Mouse (Mus musculus) hindbrain, embryonic 16.5 days (tissue): ENCODE data around the gene Vwf. TPM values are rescaled to one million over a fixed set of nuclear protein-coding genes. Genes with fewer than 3 reads are reported as not detected.

Experiments
- ATAC-seq: fragments of 200-750 bp; cut with Nextera tagmentation; 2 replicates; pipeline ENCODE4 v1.8.0; 2017; ENCODE audit warnings: moderate TSS enrichment, moderate library complexity
- H3K27ac ChIP-seq: fragments of 300-500 bp; sonication (generic); 2 replicates; pipeline ENCODE4 v1.5.1; 2014; ENCODE audit warnings: low read depth, mild to moderate bottlenecking, control low read depth, low read length, moderate library complexity
- H3K27me3 ChIP-seq: fragments of 300-500 bp; sonication (generic); replicated peaks from 2 replicates; pipeline ENCODE4 v1.6.1; 2014; ENCODE audit warnings: low read length; ENCODE audit not compliant: control insufficient read depth, insufficient read depth
- H3K36me3 ChIP-seq: fragments of 300-500 bp; sonication (generic); 2 replicates; pipeline ENCODE4 v1.6.1; 2014; ENCODE audit warnings: mild to moderate bottlenecking, low read length, moderate library complexity, mixed read lengths; ENCODE audit not compliant: control insufficient read depth, insufficient read depth
- H3K4me1 ChIP-seq: fragments of 300-500 bp; sonication (generic); 2 replicates; pipeline ENCODE4 v1.6.1; 2014; ENCODE audit warnings: low read depth, low read length; ENCODE audit not compliant: control insufficient read depth, insufficient read depth
- H3K4me2 ChIP-seq: fragments of 300-500 bp; sonication (generic); 2 replicates; pipeline ENCODE4 v1.6.1; 2014; ENCODE audit warnings: mild to moderate bottlenecking, low read length, control low read depth, moderate library complexity
- H3K4me3 ChIP-seq: fragments of 300-500 bp; sonication (generic); 2 replicates; pipeline ENCODE4 v1.5.1; 2014; ENCODE audit warnings: mild to moderate bottlenecking, low read length, control low read depth, moderate library complexity
- H3K9ac ChIP-seq: fragments of 300-500 bp; sonication (generic); 2 replicates; pipeline ENCODE4 v1.6.1; 2014; ENCODE audit warnings: low read depth, mild to moderate bottlenecking, control low read depth, low read length, moderate library complexity
- H3K9me3 ChIP-seq: fragments of 300-500 bp; sonication (generic); 2 replicates; pipeline ENCODE4 v1.6.1; 2014; ENCODE audit warnings: mild to moderate bottlenecking, low read length, moderate library complexity; ENCODE audit not compliant: control insufficient read depth
- whole genome bisulfite sequencing: fragments of 180-500 bp; shearing (Covaris S2); extraction: QIAGEN DNeasy Blood & Tissue Kit; methylation state at CpG from one replicate; pipeline ENCODE4 v1.1.7; 2014; 5-methylcytosine and 5-hydroxymethylcytosine counted together
- polyA plus RNA-seq: library from polyadenylated mRNA; unstranded; fragments of >200 nt; fragmentation: Nextera tagmentation; extraction: Ambion mirVana; gene quantifications from 2 replicates; pipeline ENCODE4 v1.2.1, GENCODE M21; 2015

Gene Vwf
- polyA plus RNA-seq, 1 experiment from 2014 or later, result 12.9 TPM

DNA sequence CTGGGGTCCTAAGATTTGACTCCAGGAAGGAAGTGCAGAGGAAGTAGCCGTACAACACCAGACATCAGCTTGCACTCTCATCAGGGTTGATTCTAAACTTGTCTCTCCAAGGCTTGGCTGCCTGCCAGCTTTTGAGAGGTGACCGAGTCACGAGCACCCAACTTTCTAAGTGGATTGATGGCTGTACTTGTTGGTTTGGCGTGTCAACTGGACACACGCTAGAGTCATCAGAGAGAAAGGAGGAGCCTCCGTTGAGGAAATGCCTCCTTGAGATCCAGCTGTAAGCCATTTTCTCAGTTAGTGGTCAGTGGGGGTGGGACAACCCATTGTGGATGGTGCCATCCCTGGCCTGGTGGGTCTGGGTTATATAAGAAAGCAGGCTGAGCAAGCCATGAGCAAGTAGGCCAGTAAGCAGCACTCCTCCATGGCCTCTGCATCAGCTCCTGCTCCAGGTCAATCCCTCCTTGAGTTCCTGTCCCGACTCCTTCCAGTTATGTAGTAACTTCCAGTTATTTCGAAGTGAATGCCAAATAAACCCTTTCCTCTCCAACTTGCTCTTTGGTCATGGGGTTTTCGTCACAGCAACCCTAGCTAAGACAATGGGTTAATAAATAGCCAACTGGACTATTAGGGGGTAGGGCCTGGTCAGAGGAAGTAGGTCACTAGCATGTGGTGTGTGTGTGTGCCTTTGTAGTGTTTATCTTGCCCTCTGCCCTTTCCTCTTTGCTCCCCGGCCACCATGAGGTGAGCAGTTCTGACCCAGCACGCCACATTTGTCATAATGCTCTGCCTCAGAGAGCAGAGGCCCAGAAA is 30.9 kb upstream of the Vwf start:
- 72% methylated on average over 11 of the region's 11 CpGs for WGBS
- no peak overlapping the region for H3K27ac ChIP-seq
- no peaks in the 10 kb centered on the region for H3K9me3 ChIP-seq
- ATAC-seq, result no peak
- no peaks in the 10 kb centered on the region for H3K4me1 ChIP-seq
- no peak overlapping the region for H3K9ac ChIP-seq
- H3K27me3 ChIP-seq, result no peaks in the 10 kb centered on the region
- no peaks in the 10 kb centered on the region for H3K36me3 ChIP-seq
- no peak overlapping the region for H3K4me3 ChIP-seq
- H3K4me2 ChIP-seq, result no peak overlapping the region

DNA sequence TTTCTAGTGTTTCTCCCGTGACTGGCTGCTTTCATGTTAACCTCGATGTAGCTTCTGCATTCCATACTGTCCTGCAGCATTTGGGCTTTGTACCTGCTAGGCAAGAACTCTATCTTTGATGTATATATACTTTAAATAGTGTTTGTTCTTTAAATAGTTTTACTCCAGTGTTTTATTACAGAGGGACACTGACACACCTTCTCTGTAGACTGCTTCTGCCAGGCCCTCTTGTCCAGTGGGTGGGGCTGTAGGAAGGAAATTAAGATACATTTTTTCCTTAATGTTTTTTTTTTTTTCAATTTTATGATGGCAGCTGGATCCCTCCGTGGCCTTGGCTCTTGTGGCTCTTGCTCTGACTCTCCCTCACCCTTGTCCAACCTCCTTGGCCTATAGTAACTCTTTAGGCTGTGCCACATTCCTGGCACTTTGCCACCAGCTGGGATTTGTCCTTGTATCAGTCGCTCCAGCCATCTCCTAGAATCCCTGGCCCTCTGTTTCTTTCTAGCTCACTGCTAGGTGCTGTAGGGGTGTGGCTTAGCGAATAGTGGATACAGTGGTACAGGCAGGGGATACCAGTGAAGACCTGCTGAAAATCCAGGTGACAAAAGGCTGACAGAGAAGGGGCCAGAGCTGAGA is 24.9 kb upstream of the Vwf start:
- no peak for ATAC-seq
- 68% methylated on average over 5 of the region's 5 CpGs for WGBS
- no peaks in the 10 kb centered on the region for H3K9me3 ChIP-seq

DNA sequence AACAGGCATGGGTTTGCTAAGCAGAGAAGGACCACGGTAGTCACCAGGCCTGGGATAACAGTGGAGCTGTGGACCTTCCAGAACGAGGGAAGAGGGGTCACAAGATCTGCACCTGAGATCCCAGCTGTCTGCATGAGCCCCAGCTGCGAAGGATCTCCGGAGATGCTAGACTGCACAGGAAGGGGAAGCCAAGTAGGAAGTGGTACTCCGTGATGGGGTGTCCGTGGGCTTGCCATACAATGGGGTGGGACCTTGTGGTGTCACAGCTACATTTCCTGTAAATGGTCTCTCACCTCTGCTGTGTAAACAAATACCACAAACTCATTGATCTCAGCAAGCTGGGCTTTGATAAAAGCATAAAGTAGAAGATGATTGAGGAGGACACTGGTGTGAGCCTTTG is 22.5 kb upstream of the Vwf start:
- no peak for ATAC-seq
- Histone ChIP-seq H3K9me3 (no peaks in the 10 kb centered on the region), H3K9ac (no peak overlapping the region), H3K36me3 (no peaks in the 10 kb centered on the region), H3K4me2 (no peak overlapping the region), H3K4me1 (no peaks in the 10 kb centered on the region), H3K4me3 (no peak overlapping the region), H3K27me3 (no peaks in the 10 kb centered on the region), H3K27ac (no peak overlapping the region)
- WGBS, result 92% methylated on average over 6 of the region's 6 CpGs

More for the DNA sequence above, 24.9 kb upstream of the Vwf start:
- no peak overlapping the region for H3K4me2 ChIP-seq
- H3K9ac ChIP-seq, result no peak overlapping the region
- no peaks in the 10 kb centered on the region for H3K4me1 ChIP-seq
- no peak overlapping the region for H3K4me3 ChIP-seq
- H3K27me3 ChIP-seq, result no peaks in the 10 kb centered on the region
- H3K27ac ChIP-seq, result no peak overlapping the region
- H3K36me3 ChIP-seq, result no peaks in the 10 kb centered on the region

DNA sequence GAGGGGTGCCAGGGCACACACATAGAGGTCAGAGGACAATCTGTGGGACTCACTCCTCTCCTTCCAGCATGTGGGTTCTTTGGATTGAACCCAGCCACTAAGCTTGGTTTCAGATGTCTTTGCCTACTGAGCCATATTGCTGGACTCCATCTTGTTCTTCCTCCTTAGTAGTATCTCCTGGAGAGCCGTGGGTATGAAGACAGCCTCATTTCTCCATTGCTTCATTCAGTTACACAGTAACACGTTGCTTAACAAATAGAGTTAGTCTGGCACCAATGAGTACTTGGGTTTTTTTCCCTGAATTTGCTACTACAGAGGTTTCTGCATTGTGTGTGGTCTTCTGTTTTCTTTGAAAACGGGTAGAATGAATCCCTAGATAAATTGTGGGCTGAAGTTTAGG is 20.5 kb upstream of the Vwf start:
- no peak overlapping the region for H3K4me2 ChIP-seq
- H3K27me3 ChIP-seq, result no peaks in the 10 kb centered on the region
- no peaks in the 10 kb centered on the region for H3K4me1 ChIP-seq
- no peak overlapping the region for H3K27ac ChIP-seq
- H3K9me3 ChIP-seq, result no peaks in the 10 kb centered on the region
- no peak for ATAC-seq
- no peak overlapping the region for H3K4me3 ChIP-seq
- H3K36me3 ChIP-seq, result no peaks in the 10 kb centered on the region
- WGBS, result 66% methylated on average over 3 of the region's 3 CpGs
- H3K9ac ChIP-seq, result no peak overlapping the region

DNA sequence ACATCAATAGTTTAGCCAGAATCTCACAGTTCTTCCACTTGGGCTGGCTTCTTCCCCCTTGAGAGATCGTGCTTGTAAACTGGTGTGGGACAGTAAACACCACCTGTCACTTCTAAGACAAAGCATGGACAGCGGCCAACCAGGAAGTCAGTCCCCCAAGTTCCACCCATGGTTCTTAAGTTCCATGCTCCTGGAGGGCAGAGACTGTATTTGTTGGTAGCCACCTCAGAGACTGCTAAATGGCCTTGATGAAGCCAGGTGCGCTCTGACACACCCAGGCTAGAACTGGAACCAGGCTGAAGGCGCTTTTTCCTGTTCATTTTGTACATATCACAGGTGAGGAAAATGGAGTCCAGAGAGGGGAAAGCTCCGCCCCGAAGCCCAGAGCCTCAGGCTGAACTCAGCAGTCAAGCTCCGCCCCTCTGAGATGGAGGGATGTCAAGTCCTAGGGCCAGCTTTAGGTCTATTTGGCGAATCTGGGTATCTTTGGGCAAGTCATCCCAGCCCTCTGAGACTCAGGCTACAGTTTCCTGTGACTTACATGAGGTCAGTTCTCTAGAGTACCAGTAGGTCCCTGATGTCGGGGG is 17.9 kb upstream of the Vwf start:
- Histone ChIP-seq H3K27ac (no peak overlapping the region), H3K27me3 (no peaks in the 10 kb centered on the region), H3K9me3 (no peaks in the 10 kb centered on the region), H3K36me3 (no peaks in the 10 kb centered on the region), H3K4me1 (no peaks in the 10 kb centered on the region), H3K9ac (no peak overlapping the region), H3K4me2 (no peak overlapping the region), H3K4me3 (no peak overlapping the region)
- ATAC-seq, result no peak
- 90% methylated on average over 9 of the region's 9 CpGs for WGBS

DNA sequence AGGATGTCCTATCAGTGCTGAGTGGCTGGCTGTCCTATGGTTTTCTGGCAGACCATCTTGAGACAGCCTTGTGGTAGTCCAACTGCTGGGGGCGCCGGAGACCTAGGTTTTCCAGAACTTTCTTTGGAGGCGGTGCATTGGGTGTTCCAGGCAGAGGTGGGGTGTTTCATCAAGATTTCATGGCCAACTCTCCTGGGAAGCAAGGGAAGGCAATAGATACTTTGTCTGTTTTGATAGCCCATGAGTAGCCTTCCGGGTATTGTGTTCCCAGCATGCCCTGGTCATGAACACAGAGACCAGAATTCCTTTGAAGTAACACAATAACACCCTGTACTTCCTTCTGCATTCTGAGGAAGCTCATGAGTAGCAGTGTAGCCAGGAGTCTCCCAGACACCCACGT is 17.1 kb upstream of the Vwf start:
- H3K4me3 ChIP-seq, result no peak overlapping the region
- H3K27me3 ChIP-seq, result no peaks in the 10 kb centered on the region
- no peaks in the 10 kb centered on the region; the same call in 1 of the 2 replicates for H3K9me3 ChIP-seq
- H3K4me2 ChIP-seq, result no peak overlapping the region
- ATAC-seq, result no peak
- H3K9ac ChIP-seq, result no peak overlapping the region
- H3K36me3 ChIP-seq, result no peaks in the 10 kb centered on the region
- H3K27ac ChIP-seq, result no peak overlapping the region
- no peaks in the 10 kb centered on the region for H3K4me1 ChIP-seq
- 81% methylated on average over 5 of the region's 5 CpGs for WGBS

DNA sequence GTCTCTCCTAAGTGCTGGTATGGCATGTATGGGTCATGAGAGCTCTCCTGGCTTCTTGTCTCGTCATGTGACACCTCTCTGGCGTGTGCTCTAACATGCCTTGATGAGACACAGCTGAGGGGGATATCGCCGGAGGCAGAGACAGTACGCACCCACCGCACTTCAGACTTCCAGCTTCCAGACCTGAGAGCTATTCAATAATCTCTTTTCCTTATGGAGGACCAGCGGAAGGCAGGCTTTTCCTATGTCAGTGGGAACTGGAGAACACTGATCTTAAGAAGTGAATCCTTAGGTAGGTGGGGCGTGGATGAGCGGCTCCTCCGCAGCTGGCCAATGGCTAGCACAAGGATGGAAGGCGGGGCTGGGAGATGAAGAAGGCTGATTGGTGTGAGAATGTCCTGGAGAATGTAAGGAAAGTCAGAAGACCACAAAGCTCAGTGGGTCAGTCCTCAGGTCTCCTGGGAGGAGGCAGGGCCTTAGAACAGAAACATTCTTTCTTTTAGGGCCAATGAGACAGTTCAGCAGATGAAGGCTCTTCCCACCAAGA is 13.4 kb upstream of the Vwf start:
- Histone ChIP-seq H3K4me2 (no peak overlapping the region), H3K4me3 (no peak overlapping the region), H3K27me3 (no peaks in the 10 kb centered on the region), H3K9me3 (no peaks in the 10 kb centered on the region; the same call in 1 of the 2 replicates), H3K4me1 (no peaks in the 10 kb centered on the region), H3K36me3 (no peaks in the 10 kb centered on the region), H3K27ac (no peak overlapping the region), H3K9ac (no peak overlapping the region)
- ATAC-seq, result no peak
- WGBS, result 91% methylated on average over 11 of the region's 11 CpGs

DNA sequence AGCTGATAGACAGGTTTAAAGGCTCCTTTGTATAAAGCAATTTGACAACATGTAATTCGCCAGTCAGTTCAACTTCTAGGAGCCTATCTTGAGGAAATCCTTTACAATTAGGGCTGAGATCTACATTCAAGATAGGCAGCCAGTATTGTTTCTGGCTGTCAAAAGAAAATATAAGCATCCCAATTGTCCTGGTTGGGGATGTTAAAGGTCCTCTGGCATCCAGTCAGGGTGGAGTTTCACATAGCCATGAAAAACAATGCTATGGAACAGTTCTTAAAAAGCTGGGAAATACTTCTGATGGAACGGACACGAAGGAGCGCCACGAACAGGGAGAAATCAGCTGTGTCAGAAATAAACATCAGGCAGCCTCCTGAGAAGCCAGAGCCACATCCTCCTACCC is 11.6 kb upstream of the Vwf start:
- no peaks in the 10 kb centered on the region for H3K4me1 ChIP-seq
- WGBS, result 87% methylated on average over 5 of the region's 5 CpGs
- H3K27ac ChIP-seq, result no peak overlapping the region
- H3K4me3 ChIP-seq, result no peak overlapping the region
- no peaks in the 10 kb centered on the region for H3K36me3 ChIP-seq
- ATAC-seq, result no peak
- H3K9ac ChIP-seq, result no peak overlapping the region
- H3K9me3 ChIP-seq, result no peaks in the 10 kb centered on the region; the same call in 1 of the 2 replicates
- no peaks in the 10 kb centered on the region for H3K27me3 ChIP-seq
- H3K4me2 ChIP-seq, result no peak overlapping the region

DNA sequence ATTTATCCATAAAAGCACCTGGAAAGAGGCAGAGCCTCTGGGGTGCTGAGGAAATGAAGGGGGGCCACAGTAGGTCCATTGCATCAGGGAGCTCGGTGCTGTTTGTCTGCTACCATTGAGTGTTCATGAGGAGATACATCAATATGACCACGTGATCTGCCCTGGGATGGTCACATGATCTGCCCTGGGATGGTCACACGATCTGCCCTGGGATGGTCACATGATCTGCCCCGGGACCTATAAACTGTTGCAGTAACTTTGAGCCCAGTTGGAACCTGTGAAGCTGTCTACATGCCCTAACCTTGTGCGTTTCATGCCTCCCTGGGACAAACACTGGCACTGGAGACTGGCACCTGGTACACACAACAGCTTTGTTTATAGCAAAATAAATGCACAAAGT is 8.1 kb upstream of the Vwf start:
- H3K4me3 ChIP-seq, result no peak overlapping the region
- no peak overlapping the region for H3K9ac ChIP-seq
- no peak for ATAC-seq
- WGBS, result 86% methylated on average over 5 of the region's 5 CpGs
- no peaks in the 10 kb centered on the region for H3K36me3 ChIP-seq
- H3K27me3 ChIP-seq, result no peaks in the 10 kb centered on the region
- H3K27ac ChIP-seq, result no peak overlapping the region
- H3K4me2 ChIP-seq, result no peak overlapping the region
- H3K9me3 ChIP-seq, result no peaks in the 10 kb centered on the region; the same call in 1 of the 2 replicates
- H3K4me1 ChIP-seq, result no peaks in the 10 kb centered on the region
